Mouse (Mus musculus): Measurements from ENCODE around the gene Hadhb. TPM values are rescaled to one million over a fixed set of nuclear protein-coding genes. Genes with fewer than 3 reads are reported as not detected.

Hadhb gene
- total and polyA plus RNA-seq, 3 experiments, result 69.5 to 118 (median 78.3) TPM

- Histone ChIP-seq H3K9ac (ENCODE audit: insufficient read depth, low read depth) (no peak overlapping the region; the same call in 1 of the 2 replicates), H3K79me2 (replicated peaks; ENCODE audit: control insufficient read depth, extremely low read depth, insufficient read depth, poor library complexity, severe bottlenecking) (no peaks in the 10 kb centered on the region), H3K4me3 (replicated peaks in 1 of 3; ENCODE audit: low read depth in 2 of 3, low read length in 2 of 3, poor library complexity in 1 of 3) (no peak overlapping the region), H3K4me1 (ENCODE audit: control insufficient read depth in 1 of 2, insufficient read depth in 2 of 2) (peaks cover 5 to 24% of the 10 kb centered on the region in 2 experiments), H3K4me2 (ENCODE audit: insufficient read depth, low read depth, poor library complexity, severe bottlenecking) (peak overlapping the region; percentile 29; the same call in 1 of the 2 replicates), H3K36me3 (replicated peaks in 1 of 2; ENCODE audit: control insufficient read depth in 1 of 2, insufficient read depth in 1 of 2, low read length in 1 of 2) (peaks cover 46 to 80% of the 10 kb centered on the region in 2 experiments), H3K9me3 (replicated peaks; ENCODE audit: low read length) (no peaks in the 10 kb centered on the region), H3K27ac (ENCODE audit: insufficient read depth, low read depth) (peak overlapping the region; percentile 43; the same call in 1 of the 2 replicates), H3K27me3 (replicated peaks) (no peaks in the 10 kb centered on the region)
- dilution Hi-C loops (cut with MboI; ENCODE audit: extremely low pct_ligation_motif_present, extremely low pct_unique_long_range_greater_than_20kb, low sequenced_read_pairs) (no loop called here), in situ Hi-C loops (cut with MboI; ENCODE audit: low pct_ligation_motif_present, low pct_unique_long_range_greater_than_20kb, low sequenced_read_pairs) (no loop called here)
- no peak for DNase-seq (ENCODE audit: extremely low read depth)
- no peak for TF ChIP-seq CHD1 (IDR thresholded peaks at IDR 0.05; ENCODE audit: low read depth, low read length)
- 0 out of 2 replicates have a peak, but pooled peaks have one; percentile 10 for TF ChIP-seq ELF1 (IDR thresholded peaks at IDR 0.05; ENCODE audit: low read depth, low read length)
- TF ChIP-seq MYC (IDR thresholded peaks at IDR 0.05; ENCODE audit: low read depth, low read length), result no peak
- no peak for TF ChIP-seq MAZ (IDR thresholded peaks at IDR 0.05; ENCODE audit: low read depth, low read length)
- peak; percentile 57; the same call in 1 of the 2 replicates for TF ChIP-seq EP300 (IDR thresholded peaks at IDR 0.05; ENCODE audit: low read length)
- peak; percentile 47; the same call in 1 of the 2 replicates for TF ChIP-seq BHLHE40 (IDR thresholded peaks at IDR 0.05; ENCODE audit: low read depth, low read length)
- TF ChIP-seq IRF4 (IDR thresholded peaks at IDR 0.05; ENCODE audit: low read depth, low read length), result peak; percentile 58
- no peak for TF ChIP-seq PAX5 (IDR thresholded peaks at IDR 0.05; ENCODE audit: low read length)
These were observed 16.9 kb upstream of the Hadhb start for GRCm38 (mm10) chr5:30138193-30138592.

- Histone ChIP-seq H3K36me3 (replicated peaks in 1 of 2; ENCODE audit: control insufficient read depth in 1 of 2, insufficient read depth in 1 of 2, low read length in 1 of 2) (peaks cover 31 to 68% of the 10 kb centered on the region in 2 experiments), H3K9me3 (replicated peaks; ENCODE audit: low read length) (no peaks in the 10 kb centered on the region), H3K27me3 (replicated peaks) (no peaks in the 10 kb centered on the region), H3K4me3 (replicated peaks in 1 of 3; ENCODE audit: low read depth in 2 of 3, low read length in 2 of 3, poor library complexity in 1 of 3) (no peak overlapping the region), H3K79me2 (replicated peaks; ENCODE audit: control insufficient read depth, extremely low read depth, insufficient read depth, poor library complexity, severe bottlenecking) (peaks cover 5% of the 10 kb centered on the region; the same call in 1 of the 2 replicates), H3K27ac (ENCODE audit: insufficient read depth, low read depth) (no peak overlapping the region), H3K9ac (ENCODE audit: insufficient read depth, low read depth) (no peak overlapping the region), H3K4me2 (ENCODE audit: insufficient read depth, low read depth, poor library complexity, severe bottlenecking) (no peak overlapping the region), H3K4me1 (ENCODE audit: control insufficient read depth in 1 of 2, insufficient read depth in 2 of 2) (peaks cover 0 to 26% of the 10 kb centered on the region in 2 experiments; a peak in 3 of 4 replicates)
- dilution Hi-C loops (cut with MboI; ENCODE audit: extremely low pct_ligation_motif_present, extremely low pct_unique_long_range_greater_than_20kb, low sequenced_read_pairs) (no loop called here), in situ Hi-C loops (cut with MboI; ENCODE audit: low pct_ligation_motif_present, low pct_unique_long_range_greater_than_20kb, low sequenced_read_pairs) (no loop called here)
- TF ChIP-seq RCOR1 (conservative IDR thresholded peaks at IDR 0.05; ENCODE audit: low read depth, low read length) (no peak), SMC3 (IDR thresholded peaks at IDR 0.05; ENCODE audit: low read depth, low read length) (no peak), BHLHE40 (IDR thresholded peaks at IDR 0.05; ENCODE audit: low read depth, low read length) (no peak), HCFC1 (IDR thresholded peaks at IDR 0.05; ENCODE audit: low read depth, low read length) (no peak), USF2 (conservative IDR thresholded peaks at IDR 0.05; ENCODE audit: low read depth, low read length) (no peak), RAD21 (IDR thresholded peaks at IDR 0.05; ENCODE audit: low read depth, low read length) (no peak), ELF1 (IDR thresholded peaks at IDR 0.05; ENCODE audit: low read depth, low read length) (no peak), E2F4 (IDR thresholded peaks at IDR 0.05; ENCODE audit: insufficient replicate concordance, low read depth, low read length) (no peak), CHD1 (IDR thresholded peaks at IDR 0.05; ENCODE audit: low read depth, low read length) (no peak), JUND (conservative IDR thresholded peaks at IDR 0.05; ENCODE audit: low read depth, low read length) (no peak), CHD2 (IDR thresholded peaks at IDR 0.05; ENCODE audit: low read length) (no peak), NELFE (IDR thresholded peaks at IDR 0.05; ENCODE audit: low read depth, low read length) (no peak), TBP (conservative IDR thresholded peaks at IDR 0.05; ENCODE audit: low read depth, low read length) (no peak)
- DNase-seq (ENCODE audit: extremely low read depth), result no peak
These were observed 8.5 kb upstream of the Hadhb start for GRCm38 (mm10) chr5:30146526-30146925.
